Mouse (Mus musculus) liver, embryonic 12.5 days (tissue): ENCODE data around the gene Pdss2. TPM values are rescaled to one million over a fixed set of nuclear protein-coding genes. Genes with fewer than 3 reads are reported as not detected.
A peak's percentile ranks its signal among the peaks of the same experiment; 100 is the strongest.

Source experiments
- ATAC-seq: fragments of 200-750 bp; cut with Nextera tagmentation; 2 replicates; pipeline ENCODE4 v1.8.0; 2017; ENCODE audit warnings: moderate number of reproducible peaks, mild to moderate bottlenecking, moderate library complexity
- H3K27ac ChIP-seq: fragments of 300-500 bp; sonication (generic); 2 replicates; pipeline ENCODE4 v1.5.1; 2016; ENCODE audit warnings: mild to moderate bottlenecking
- H3K27me3 ChIP-seq: fragments of 300-500 bp; sonication (generic); replicated peaks from 2 replicates; pipeline ENCODE4 v1.6.1; 2016; ENCODE audit warnings: mild to moderate bottlenecking, moderate library complexity
- H3K36me3 ChIP-seq: fragments of 300-500 bp; sonication (generic); 2 replicates; pipeline ENCODE4 v1.6.1; 2016; ENCODE audit warnings: mild to moderate bottlenecking, moderate library complexity
- H3K4me1 ChIP-seq: fragments of 300-500 bp; sonication (generic); 2 replicates; pipeline ENCODE4 v1.6.1; 2016
- H3K4me2 ChIP-seq: fragments of 300-500 bp; sonication (generic); 2 replicates; pipeline ENCODE4 v1.6.1; 2016; ENCODE audit warnings: mild to moderate bottlenecking, moderate library complexity
- H3K4me3 ChIP-seq: fragments of 300-500 bp; sonication (generic); 2 replicates; pipeline ENCODE4 v1.5.1; 2016; ENCODE audit warnings: mild to moderate bottlenecking, moderate library complexity
- H3K9ac ChIP-seq: fragments of 300-500 bp; sonication (generic); 2 replicates; pipeline ENCODE4 v1.6.1; 2016; ENCODE audit warnings: mild to moderate bottlenecking, moderate library complexity
- H3K9me3 ChIP-seq: fragments of 300-500 bp; sonication (generic); replicated peaks from 2 replicates; pipeline ENCODE4 v1.6.1; 2016; ENCODE audit warnings: mild to moderate bottlenecking, moderate library complexity
- WGBS: fragments of 180-500 bp; shearing (Covaris S2); methylation state at CpG from one replicate; pipeline ENCODE4 v1.1.7; 2016; ENCODE audit not compliant: insufficient replicate concordance; 5-methylcytosine and 5-hydroxymethylcytosine counted together
- polyA plus RNA-seq: library from polyadenylated mRNA; unstranded; fragments of >200 nt; fragmentation: Nextera tagmentation; extraction: Ambion mirVana; gene quantifications from 2 replicates; pipeline ENCODE4 v1.2.1, GENCODE M21; 2016

Pdss2 gene
- polyA plus RNA-seq, 1 experiment from 2014 or later, result 10.2 TPM

- WGBS, result under 1% methylated on average over 99 of the region's 103 CpGs
- Histone ChIP-seq H3K36me3 (no peaks in the 10 kb centered on the region), H3K27me3 (no peaks in the 10 kb centered on the region), H3K27ac (peak overlapping the region; percentile 93), H3K4me2 (peak overlapping the region; percentile 99), H3K9me3 (no peaks in the 10 kb centered on the region), H3K4me3 (peak overlapping the region; percentile 74), H3K9ac (peak overlapping the region; percentile 86), H3K4me1 (peaks cover 62% of the 10 kb centered on the region)
- peak; percentile 89 for ATAC-seq
Measured at GRCm38 (mm10) chr10:43479436-43480157, 258.3 kb downstream of the Pdss2 start.

- no peaks in the 10 kb centered on the region for H3K27me3 ChIP-seq
- ATAC-seq, result no peak
- no peaks in the 10 kb centered on the region for H3K36me3 ChIP-seq
- H3K9ac ChIP-seq, result peak overlapping the region; percentile 86
- peak overlapping the region; percentile 74 for H3K4me3 ChIP-seq
- peak overlapping the region; percentile 99 for H3K4me2 ChIP-seq
- peaks cover 63% of the 10 kb centered on the region for H3K4me1 ChIP-seq
- no peaks in the 10 kb centered on the region for H3K9me3 ChIP-seq
- WGBS, result 9% methylated on average over 13 of the region's 13 CpGs
- peak overlapping the region; percentile 93 for H3K27ac ChIP-seq
Measured at GRCm38 (mm10) chr10:43480227-43480849, 259.1 kb downstream of the Pdss2 start.

GRCm38 (mm10) chr10:43481179-43481578 is 259.9 kb downstream of the Pdss2 start:
- H3K27ac ChIP-seq, result peak overlapping the region; percentile 38
- H3K36me3 ChIP-seq, result no peaks in the 10 kb centered on the region
- no peaks in the 10 kb centered on the region for H3K9me3 ChIP-seq
- no peaks in the 10 kb centered on the region for H3K27me3 ChIP-seq
- H3K4me1 ChIP-seq, result peaks cover 66% of the 10 kb centered on the region
- peak overlapping the region; percentile 99 for H3K4me2 ChIP-seq
- H3K4me3 ChIP-seq, result no peak overlapping the region
- 41% methylated on average over 4 of the region's 4 CpGs for WGBS
- peak overlapping the region; percentile 86 for H3K9ac ChIP-seq
- no peak for ATAC-seq

- H3K4me1 ChIP-seq, result peaks cover 68% of the 10 kb centered on the region
- no peaks in the 10 kb centered on the region for H3K27me3 ChIP-seq
- ATAC-seq, result no peak
- H3K9ac ChIP-seq, result no peak overlapping the region
- H3K4me3 ChIP-seq, result no peak overlapping the region
- peak overlapping the region; percentile 99; the same call in 1 of the 2 replicates for H3K4me2 ChIP-seq
- no peaks in the 10 kb centered on the region for H3K36me3 ChIP-seq
- 83% methylated on average over 5 of the region's 5 CpGs for WGBS
- H3K27ac ChIP-seq, result peak overlapping the region; percentile 38; the same call in 1 of the 2 replicates
- H3K9me3 ChIP-seq, result no peaks in the 10 kb centered on the region
Measured at GRCm38 (mm10) chr10:43482021-43482420, 260.7 kb downstream of the Pdss2 start.

GRCm38 (mm10) chr10:43483426-43483995 is 262.2 kb downstream of the Pdss2 start:
- Histone ChIP-seq H3K9me3 (no peaks in the 10 kb centered on the region), H3K36me3 (no peaks in the 10 kb centered on the region), H3K4me3 (no peak overlapping the region), H3K27ac (peak overlapping the region; percentile 30; the same call in 1 of the 2 replicates), H3K4me2 (0 out of 2 replicates have a peak overlapping the region, but pooled peaks have one; percentile 6), H3K27me3 (no peaks in the 10 kb centered on the region), H3K4me1 (peaks cover 67% of the 10 kb centered on the region), H3K9ac (peak overlapping the region; percentile 19; the same call in 1 of the 2 replicates)
- 56% methylated on average over 9 of the region's 9 CpGs for WGBS
- no peak for ATAC-seq

- Histone ChIP-seq H3K36me3 (no peaks in the 10 kb centered on the region), H3K4me1 (peaks cover 79% of the 10 kb centered on the region), H3K9ac (no peak overlapping the region), H3K4me3 (no peak overlapping the region), H3K4me2 (no peak overlapping the region), H3K27me3 (no peaks in the 10 kb centered on the region), H3K9me3 (no peaks in the 10 kb centered on the region), H3K27ac (no peak overlapping the region)
- no peak for ATAC-seq
- 63% methylated on average over 6 of the region's 6 CpGs for WGBS
Measured at GRCm38 (mm10) chr10:43485751-43486268, 264.5 kb downstream of the Pdss2 start.

GRCm38 (mm10) chr10:43487441-43488010 is 266.2 kb downstream of the Pdss2 start:
- whole genome bisulfite sequencing, result 84% methylated on average over 3 of the region's 3 CpGs
- Histone ChIP-seq H3K4me1 (peaks cover 64% of the 10 kb centered on the region), H3K27me3 (no peaks in the 10 kb centered on the region), H3K36me3 (no peaks in the 10 kb centered on the region), H3K27ac (no peak overlapping the region), H3K4me2 (no peak overlapping the region), H3K9ac (no peak overlapping the region), H3K4me3 (no peak overlapping the region), H3K9me3 (no peaks in the 10 kb centered on the region)
- no peak for ATAC-seq

- Histone ChIP-seq H3K27me3 (no peaks in the 10 kb centered on the region), H3K4me2 (no peak overlapping the region), H3K9ac (no peak overlapping the region), H3K36me3 (no peaks in the 10 kb centered on the region), H3K4me3 (no peak overlapping the region), H3K9me3 (no peaks in the 10 kb centered on the region), H3K27ac (no peak overlapping the region), H3K4me1 (peaks cover 57% of the 10 kb centered on the region)
- ATAC-seq, result no peak
- WGBS, result 66% methylated on average over 4 of the region's 4 CpGs
Measured at GRCm38 (mm10) chr10:43488258-43488657, 267.0 kb downstream of the Pdss2 start.

GRCm38 (mm10) chr10:43489139-43489538 is 267.9 kb downstream of the Pdss2 start:
- WGBS, result 84% methylated on average over 7 of the region's 7 CpGs
- H3K9ac ChIP-seq, result no peak overlapping the region
- no peak for ATAC-seq
- peaks cover 51% of the 10 kb centered on the region for H3K4me1 ChIP-seq
- no peak overlapping the region for H3K27ac ChIP-seq
- H3K27me3 ChIP-seq, result no peaks in the 10 kb centered on the region
- H3K36me3 ChIP-seq, result peaks cover 2% of the 10 kb centered on the region
- H3K4me2 ChIP-seq, result no peak overlapping the region
- no peak overlapping the region for H3K4me3 ChIP-seq
- H3K9me3 ChIP-seq, result no peaks in the 10 kb centered on the region

- 34% methylated on average over 6 of the region's 6 CpGs for WGBS
- no peak overlapping the region; the same call in 1 of the 2 replicates for H3K27ac ChIP-seq
- H3K9ac ChIP-seq, result no peak overlapping the region
- no peaks in the 10 kb centered on the region for H3K27me3 ChIP-seq
- H3K4me2 ChIP-seq, result no peak overlapping the region
- no peaks in the 10 kb centered on the region for H3K9me3 ChIP-seq
- peaks cover 47% of the 10 kb centered on the region for H3K4me1 ChIP-seq
- H3K36me3 ChIP-seq, result peaks cover 7% of the 10 kb centered on the region
- 0 out of 2 replicates have a peak, but pooled peaks have one; percentile 28 for ATAC-seq
- no peak overlapping the region for H3K4me3 ChIP-seq
Measured at GRCm38 (mm10) chr10:43489550-43489949, 268.3 kb downstream of the Pdss2 start.

GRCm38 (mm10) chr10:43490034-43490433 is 268.7 kb downstream of the Pdss2 start:
- Histone ChIP-seq H3K4me2 (no peak overlapping the region), H3K27me3 (no peaks in the 10 kb centered on the region), H3K4me3 (no peak overlapping the region), H3K9me3 (no peaks in the 10 kb centered on the region), H3K4me1 (peaks cover 47% of the 10 kb centered on the region), H3K9ac (no peak overlapping the region), H3K27ac (no peak overlapping the region; the same call in 1 of the 2 replicates), H3K36me3 (peaks cover 11% of the 10 kb centered on the region)
- 69% methylated on average over 8 of the region's 8 CpGs for WGBS
- no peak for ATAC-seq
